Mouse (Mus musculus) small intestine, adult 2 months (tissue): ENCODE data around the gene Herc2.

Experiments used
- CTCF ChIP-seq: fragments of 200-500 bp; IDR thresholded peaks from 2 replicates; pipeline ENCODE4 v1.5.1; 2012; ENCODE audit warnings: low read depth, mild to moderate bottlenecking, control low read depth, inconsistent platforms, low read length, moderate library complexity, mixed read lengths; ENCODE audit not compliant: insufficient replicate concordance, insufficient read length; ENCODE audit errors: extremely low read depth
- POLR2A ChIP-seq: fragments of 200-500 bp; IDR thresholded peaks from 2 replicates; pipeline ENCODE4 v1.6.1; 2012; ENCODE audit warnings: low read depth, mild to moderate bottlenecking, control low read depth, inconsistent platforms, low read length, moderate library complexity

GRCm38 (mm10) chr7:56235794-56236423 lies 185.9 kb downstream of the Herc2 start:
- no peak for TF ChIP-seq POLR2A
- TF ChIP-seq CTCF: no peak
